Mouse (Mus musculus): Measurements from ENCODE around the gene Spata25. TPM values are rescaled to one million over a fixed set of nuclear protein-coding genes. Genes with fewer than 3 reads are reported as not detected.

Spata25 gene
- polyA plus RNA-seq, 1 experiment from 2014 or later = 0.47 TPM

- Histone ChIP-seq H3K4me3 (replicated peaks; ENCODE audit: low read length) (no peak overlapping the region), H3K27ac (ENCODE audit: low read length) (no peak overlapping the region), H3K9me3 (ENCODE audit: control insufficient read depth, low read length) (no peaks in the 10 kb centered on the region), H3K4me2 (ENCODE audit: low read length) (no peak overlapping the region), H3K9ac (replicated peaks; ENCODE audit: low read depth, low read length) (no peak overlapping the region), H3K27me3 (replicated peaks; ENCODE audit: control insufficient read depth, insufficient read depth, low read length) (no peaks in the 10 kb centered on the region), H3K36me3 (ENCODE audit: control insufficient read depth, insufficient read depth) (peaks cover 12% of the 10 kb centered on the region), H3K4me1 (replicated peaks; ENCODE audit: control insufficient read depth, insufficient read depth, low read length) (peaks cover 3% of the 10 kb centered on the region)
- no peak for ATAC-seq
- 91% methylated on average over 18 of the region's 18 CpGs for WGBS
These were observed 36.5 kb downstream of the Spata25 start for GRCm38 (mm10) chr2:164791841-164792261.

DNA sequence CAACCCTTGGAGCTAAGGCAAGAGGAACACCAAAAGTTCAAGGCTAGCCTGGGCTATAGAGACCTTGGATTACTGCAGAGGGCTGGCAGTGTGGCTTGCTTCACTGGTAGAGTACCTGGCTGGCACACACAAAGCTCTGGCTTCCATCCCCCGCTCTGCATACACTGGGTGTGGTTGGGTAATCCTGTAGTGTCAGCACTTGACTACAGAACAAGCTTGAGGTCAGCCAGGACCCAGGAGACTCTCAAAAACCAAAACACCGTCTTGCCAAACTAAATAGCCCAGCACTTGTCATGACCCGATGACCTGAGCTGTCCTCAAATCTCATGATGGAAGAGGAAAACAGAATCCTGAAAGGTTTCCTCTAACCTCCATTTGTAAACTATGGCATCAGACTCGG is 37.9 kb downstream of the Spata25 start:
- peaks cover 12% of the 10 kb centered on the region for H3K36me3 ChIP-seq (ENCODE audit: control insufficient read depth, insufficient read depth)
- H3K4me1 ChIP-seq (replicated peaks; ENCODE audit: control insufficient read depth, insufficient read depth, low read length) = peaks cover 11% of the 10 kb centered on the region
- no peak overlapping the region for H3K4me2 ChIP-seq (ENCODE audit: low read length)
- no peak overlapping the region for H3K27ac ChIP-seq (ENCODE audit: low read length)
- no peak overlapping the region for H3K9ac ChIP-seq (replicated peaks; ENCODE audit: low read depth, low read length)
- H3K27me3 ChIP-seq (replicated peaks; ENCODE audit: control insufficient read depth, insufficient read depth, low read length) = no peaks in the 10 kb centered on the region
- 85% methylated on average over 4 of the region's 4 CpGs for whole genome bisulfite sequencing
- no peaks in the 10 kb centered on the region for H3K9me3 ChIP-seq (ENCODE audit: control insufficient read depth, low read length)
- H3K4me3 ChIP-seq (replicated peaks; ENCODE audit: low read length) = no peak overlapping the region
- no peak for ATAC-seq

DNA sequence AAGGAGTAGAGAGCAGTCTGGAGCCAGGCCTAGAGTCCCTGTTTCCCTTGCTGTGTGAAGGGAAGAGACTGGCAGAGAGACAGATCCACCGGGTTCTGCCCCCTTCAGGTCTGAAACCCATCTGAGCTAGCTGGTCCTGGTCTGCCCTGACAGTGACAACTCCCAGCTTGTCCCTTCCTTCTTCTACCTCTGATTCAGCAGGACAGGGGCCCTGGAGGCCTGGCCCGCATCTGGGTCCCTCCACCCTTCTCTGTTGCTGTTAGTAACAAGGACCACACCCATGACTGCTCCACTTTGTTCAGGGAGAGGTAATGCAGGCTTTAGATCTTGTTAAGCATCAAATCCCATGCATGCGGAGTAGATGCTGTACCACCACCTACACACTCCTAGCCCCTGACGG is 39.9 kb downstream of the Spata25 start:
- H3K27ac ChIP-seq (ENCODE audit: low read length) = no peak overlapping the region
- H3K9me3 ChIP-seq (ENCODE audit: control insufficient read depth, low read length) = no peaks in the 10 kb centered on the region
- H3K9ac ChIP-seq (replicated peaks; ENCODE audit: low read depth, low read length) = no peak overlapping the region
- ATAC-seq = no peak
- no peaks in the 10 kb centered on the region for H3K27me3 ChIP-seq (replicated peaks; ENCODE audit: control insufficient read depth, insufficient read depth, low read length)
- no peak overlapping the region for H3K4me2 ChIP-seq (ENCODE audit: low read length)
- 0 out of 2 replicates have a peak, but pooled peaks cover 7% of the 10 kb centered on the region for H3K36me3 ChIP-seq (ENCODE audit: control insufficient read depth, insufficient read depth)
- WGBS = 74% methylated on average over 4 of the region's 4 CpGs
- H3K4me3 ChIP-seq (replicated peaks; ENCODE audit: low read length) = no peak overlapping the region
- H3K4me1 ChIP-seq (replicated peaks; ENCODE audit: control insufficient read depth, insufficient read depth, low read length) = peaks cover 17% of the 10 kb centered on the region

DNA sequence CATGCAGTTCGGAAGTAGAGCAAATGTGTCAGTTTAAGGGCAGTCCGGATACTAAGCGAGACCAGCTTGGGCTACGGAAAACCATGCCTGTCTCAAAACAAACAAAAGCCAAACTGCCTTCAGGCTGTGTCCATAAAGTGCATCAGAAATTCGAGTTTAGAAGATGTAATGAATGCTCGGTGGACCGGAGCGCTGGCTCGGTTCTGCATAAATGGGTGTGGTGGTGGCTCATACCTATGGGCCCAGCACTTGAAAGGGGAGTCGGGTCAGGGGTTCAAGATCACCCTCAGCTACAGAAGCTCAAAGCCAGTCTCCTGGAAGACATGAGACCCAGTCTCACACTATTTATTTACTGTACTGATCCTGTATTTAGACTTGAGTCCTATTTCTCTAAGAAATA is 40.6 kb downstream of the Spata25 start:
- Histone ChIP-seq H3K4me3 (replicated peaks; ENCODE audit: low read length) (no peak overlapping the region), H3K36me3 (ENCODE audit: control insufficient read depth, insufficient read depth) (0 out of 2 replicates have a peak, but pooled peaks cover 7% of the 10 kb centered on the region), H3K4me2 (ENCODE audit: low read length) (no peak overlapping the region), H3K27me3 (replicated peaks; ENCODE audit: control insufficient read depth, insufficient read depth, low read length) (no peaks in the 10 kb centered on the region), H3K9ac (replicated peaks; ENCODE audit: low read depth, low read length) (no peak overlapping the region), H3K27ac (ENCODE audit: low read length) (no peak overlapping the region), H3K4me1 (replicated peaks; ENCODE audit: control insufficient read depth, insufficient read depth, low read length) (peaks cover 17% of the 10 kb centered on the region), H3K9me3 (ENCODE audit: control insufficient read depth, low read length) (no peaks in the 10 kb centered on the region)
- ATAC-seq = no peak
- WGBS = 91% methylated on average over 10 of the region's 10 CpGs

GRCm38 (mm10) chr2:164787032-164787431 is 41.3 kb downstream of the Spata25 start:
- no peak overlapping the region for H3K27ac ChIP-seq (ENCODE audit: low read length)
- H3K4me1 ChIP-seq (replicated peaks; ENCODE audit: control insufficient read depth, insufficient read depth, low read length) = peaks cover 17% of the 10 kb centered on the region
- no peaks in the 10 kb centered on the region for H3K27me3 ChIP-seq (replicated peaks; ENCODE audit: control insufficient read depth, insufficient read depth, low read length)
- H3K9ac ChIP-seq (replicated peaks; ENCODE audit: low read depth, low read length) = no peak overlapping the region
- no peak overlapping the region for H3K4me3 ChIP-seq (replicated peaks; ENCODE audit: low read length)
- peak overlapping the region; percentile 89 for H3K4me2 ChIP-seq (ENCODE audit: low read length)
- H3K9me3 ChIP-seq (ENCODE audit: control insufficient read depth, low read length) = no peaks in the 10 kb centered on the region
- 0 out of 2 replicates have a peak, but pooled peaks cover 2% of the 10 kb centered on the region for H3K36me3 ChIP-seq (ENCODE audit: control insufficient read depth, insufficient read depth)
- no peak for ATAC-seq
- 78% methylated on average over 3 of the region's 3 CpGs for WGBS

- H3K27ac ChIP-seq (ENCODE audit: low read length) = no peak overlapping the region
- peak overlapping the region; percentile 89 for H3K4me2 ChIP-seq (ENCODE audit: low read length)
- peak overlapping the region; percentile 78 for H3K4me3 ChIP-seq (replicated peaks; ENCODE audit: low read length)
- H3K9me3 ChIP-seq (ENCODE audit: control insufficient read depth, low read length) = no peaks in the 10 kb centered on the region
- H3K4me1 ChIP-seq (replicated peaks; ENCODE audit: control insufficient read depth, insufficient read depth, low read length) = peaks cover 17% of the 10 kb centered on the region
- WGBS = 10% methylated on average over 15 of the region's 15 CpGs
- peak overlapping the region; percentile 85 for H3K9ac ChIP-seq (replicated peaks; ENCODE audit: low read depth, low read length)
- ATAC-seq = no peak
- H3K27me3 ChIP-seq (replicated peaks; ENCODE audit: control insufficient read depth, insufficient read depth, low read length) = no peaks in the 10 kb centered on the region
- H3K36me3 ChIP-seq (ENCODE audit: control insufficient read depth, insufficient read depth) = no peaks in the 10 kb centered on the region
These were observed 41.9 kb downstream of the Spata25 start for GRCm38 (mm10) chr2:164786388-164786885.

DNA sequence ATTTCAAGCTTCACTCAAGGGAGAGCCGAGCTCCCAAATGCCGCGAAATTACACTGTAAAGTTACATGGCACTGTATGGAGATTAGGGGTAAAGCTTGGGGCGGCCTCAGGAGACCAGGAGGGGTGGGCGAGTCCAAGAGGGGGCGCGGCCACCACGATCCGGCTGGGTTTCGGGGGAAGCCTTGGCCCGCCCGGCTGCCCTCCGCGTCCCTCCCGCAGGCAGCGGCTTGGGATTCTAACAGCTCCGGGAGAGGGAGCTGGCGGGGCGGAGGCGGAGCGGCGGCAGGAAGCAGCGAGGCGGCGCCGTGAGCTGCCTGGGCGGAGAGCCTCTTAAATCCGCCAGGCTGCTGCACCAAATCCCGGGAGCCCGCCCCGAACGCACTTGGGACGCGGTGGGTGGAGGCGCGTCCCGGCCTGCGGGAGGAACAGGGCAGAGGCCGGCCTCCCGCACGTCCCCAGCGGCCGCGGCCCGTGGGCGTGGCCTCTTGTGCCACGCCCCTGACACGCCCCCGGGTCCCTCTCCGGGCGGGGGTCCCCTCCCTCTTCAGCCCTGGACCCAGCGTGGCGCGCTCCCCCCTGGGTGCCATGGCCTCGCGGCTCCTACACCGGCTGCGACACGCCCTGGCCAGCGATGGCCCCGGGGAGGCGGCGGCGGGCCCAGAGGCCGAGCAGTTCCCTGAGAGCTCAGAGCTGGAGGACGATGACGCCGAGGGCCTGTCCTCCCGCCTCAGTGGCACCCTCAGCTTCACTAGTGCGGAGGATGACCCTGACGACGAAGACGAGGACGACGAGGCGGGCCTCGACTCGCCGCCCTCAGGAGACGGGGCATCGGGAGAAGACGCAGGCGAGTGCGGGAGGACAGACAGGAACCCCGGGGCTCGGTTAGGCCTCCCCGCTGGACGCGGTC is 42.6 kb downstream of the Spata25 start, which contains the start of gene Snx21:
Snx21 (plus strand) TSS at position 343 of the 907 bp plus-strand sequence.
- Histone ChIP-seq H3K36me3 (ENCODE audit: control insufficient read depth, insufficient read depth) (no peaks in the 10 kb centered on the region), H3K27ac (ENCODE audit: low read length) (peak within 1 kb of the TSS; percentile 44), H3K9me3 (ENCODE audit: control insufficient read depth, low read length) (no peaks in the 10 kb centered on the region), H3K4me1 (replicated peaks; ENCODE audit: control insufficient read depth, insufficient read depth, low read length) (peaks cover 17% of the 10 kb centered on the region), H3K9ac (replicated peaks; ENCODE audit: low read depth, low read length) (peak within 1 kb of the TSS; percentile 85), H3K4me2 (ENCODE audit: low read length) (peak within 1 kb of the TSS; percentile 89), H3K27me3 (replicated peaks; ENCODE audit: control insufficient read depth, insufficient read depth, low read length) (no peaks in the 10 kb centered on the region), H3K4me3 (replicated peaks; ENCODE audit: low read length) (peak within 1 kb of the TSS; percentile 78)
- peak; percentile 90 for ATAC-seq
- WGBS = under 1% methylated on average over 82 of the region's 89 CpGs

- H3K27me3 ChIP-seq (replicated peaks; ENCODE audit: control insufficient read depth, insufficient read depth, low read length) = no peaks in the 10 kb centered on the region
- H3K9me3 ChIP-seq (ENCODE audit: control insufficient read depth, low read length) = no peaks in the 10 kb centered on the region
- H3K9ac ChIP-seq (replicated peaks; ENCODE audit: low read depth, low read length) = peak overlapping the region; percentile 85
- 13% methylated on average over 7 of the region's 7 CpGs for WGBS
- H3K4me1 ChIP-seq (replicated peaks; ENCODE audit: control insufficient read depth, insufficient read depth, low read length) = peaks cover 17% of the 10 kb centered on the region
- H3K4me3 ChIP-seq (replicated peaks; ENCODE audit: low read length) = peak overlapping the region; percentile 78
- no peaks in the 10 kb centered on the region for H3K36me3 ChIP-seq (ENCODE audit: control insufficient read depth, insufficient read depth)
- ATAC-seq = no peak
- H3K27ac ChIP-seq (ENCODE audit: low read length) = no peak overlapping the region
- H3K4me2 ChIP-seq (ENCODE audit: low read length) = peak overlapping the region; percentile 89
These were observed 43.4 kb downstream of the Spata25 start for GRCm38 (mm10) chr2:164784869-164785420.

- Histone ChIP-seq H3K4me2 (ENCODE audit: low read length) (no peak overlapping the region), H3K9me3 (ENCODE audit: control insufficient read depth, low read length) (no peaks in the 10 kb centered on the region), H3K4me1 (replicated peaks; ENCODE audit: control insufficient read depth, insufficient read depth, low read length) (peaks cover 17% of the 10 kb centered on the region), H3K27me3 (replicated peaks; ENCODE audit: control insufficient read depth, insufficient read depth, low read length) (no peaks in the 10 kb centered on the region), H3K36me3 (ENCODE audit: control insufficient read depth, insufficient read depth) (no peaks in the 10 kb centered on the region), H3K4me3 (replicated peaks; ENCODE audit: low read length) (no peak overlapping the region), H3K9ac (replicated peaks; ENCODE audit: low read depth, low read length) (no peak overlapping the region), H3K27ac (ENCODE audit: low read length) (no peak overlapping the region)
- no peak for ATAC-seq
- 78% methylated on average over 7 of the region's 7 CpGs for WGBS
These were observed 44.3 kb downstream of the Spata25 start for GRCm38 (mm10) chr2:164783926-164784581.
